Mouse (Mus musculus) liver, postnatal 0 days (tissue): ENCODE measurements at regions not wholly inside any gene's neighbourhood (a gene's known extent, or its start where the extent isn't known, plus 50 kb on each side); places are given as distances from the start of the nearest gene placed in this dataset.

Source experiments
- CTCF ChIP-seq: sonication (generic); IDR thresholded peaks from 2 replicates; pipeline ENCODE4 v1.5.1; 2016; ENCODE audit warnings: antibody characterized with exemption, low read depth
- EP300 ChIP-seq: IDR thresholded peaks from 2 replicates; pipeline ENCODE4 v1.6.1; 2016; ENCODE audit warnings: antibody characterized with exemption, low read depth, mild to moderate bottlenecking

- TF ChIP-seq CTCF (no peak), EP300 (no peak)
Observed at GRCm38 (mm10) chr10:83937168-83937567, 214.5 kb downstream of the 1500009L16Rik start.
